Mouse (Mus musculus): ENCODE measurements around the gene Cdh22.
A peak's percentile ranks its signal among the peaks of the same experiment; 100 is the strongest.

Cdh22 gene

GRCm38 (mm10) chr2:165157900-165158299 lies 76.8 kb downstream of the Cdh22 start:
- DNase-seq (ENCODE audit: low read depth, low spot score): no peak

GRCm38 (mm10) chr2:165153006-165153405 lies 81.6 kb downstream of the Cdh22 start:
- no peak for DNase-seq (ENCODE audit: low read depth, low spot score)

GRCm38 (mm10) chr2:165149741-165150140 lies 84.9 kb downstream of the Cdh22 start:
- no peak for DNase-seq (ENCODE audit: low read depth, low spot score)

GRCm38 (mm10) chr2:165145821-165146220 lies 88.8 kb downstream of the Cdh22 start:
- peak; percentile 40 for DNase-seq (ENCODE audit: low read depth, low spot score)

- no peak for DNase-seq (ENCODE audit: low read depth, low spot score)
These were observed 91.2 kb downstream of the Cdh22 start for GRCm38 (mm10) chr2:165143487-165143886.

- no peak for DNase-seq (ENCODE audit: low read depth, low spot score)
These were observed 98.6 kb downstream of the Cdh22 start for GRCm38 (mm10) chr2:165136049-165136448.

GRCm38 (mm10) chr2:165133566-165133965 lies 101.1 kb downstream of the Cdh22 start:
- no peak for DNase-seq (ENCODE audit: low read depth, low spot score)

GRCm38 (mm10) chr2:165131428-165131827 lies 103.2 kb downstream of the Cdh22 start:
- DNase-seq (ENCODE audit: low read depth, low spot score): no peak

GRCm38 (mm10) chr2:165129189-165129588 lies 105.5 kb downstream of the Cdh22 start:
- DNase-seq (ENCODE audit: low read depth, low spot score): no peak

- no peak for DNase-seq (ENCODE audit: low read depth, low spot score)
These were observed 107.6 kb downstream of the Cdh22 start for GRCm38 (mm10) chr2:165126896-165127562.

GRCm38 (mm10) chr2:165121206-165121840 lies 113.3 kb downstream of the Cdh22 start:
- peak; percentile 18 for DNase-seq (ENCODE audit: low read depth, low spot score)

GRCm38 (mm10) chr2:165120765-165121164 lies 113.9 kb downstream of the Cdh22 start:
- no peak for DNase-seq (ENCODE audit: low read depth, low spot score)

GRCm38 (mm10) chr2:165113733-165114132 lies 120.9 kb downstream of the Cdh22 start:
- no peak for DNase-seq (ENCODE audit: low read depth, low spot score)

GRCm38 (mm10) chr2:165112149-165112548 lies 122.5 kb downstream of the Cdh22 start:
- DNase-seq (ENCODE audit: low read depth, low spot score): no peak

GRCm38 (mm10) chr2:165106585-165106984 lies 128.1 kb downstream of the Cdh22 start:
- no peak for DNase-seq (ENCODE audit: low read depth, low spot score)

- no peak for DNase-seq (ENCODE audit: low read depth, low spot score)
These were observed 129.1 kb downstream of the Cdh22 start for GRCm38 (mm10) chr2:165105513-165106079.

- DNase-seq (ENCODE audit: low read depth, low spot score): peak; percentile 11
These were observed 131.7 kb downstream of the Cdh22 start for GRCm38 (mm10) chr2:165102920-165103319.

GRCm38 (mm10) chr2:165100749-165101148 lies 133.9 kb downstream of the Cdh22 start:
- DNase-seq (ENCODE audit: low read depth, low spot score): no peak

GRCm38 (mm10) chr2:165098861-165099260 lies 135.8 kb downstream of the Cdh22 start:
- no peak for DNase-seq (ENCODE audit: low read depth, low spot score)

GRCm38 (mm10) chr2:165096367-165096766 lies 138.3 kb downstream of the Cdh22 start:
- no peak for DNase-seq (ENCODE audit: low read depth, low spot score)

- DNase-seq (ENCODE audit: low read depth, low spot score): no peak
These were observed 142.3 kb downstream of the Cdh22 start for GRCm38 (mm10) chr2:165092393-165092792.

GRCm38 (mm10) chr2:165091433-165091965 lies 143.2 kb downstream of the Cdh22 start:
- no peak for DNase-seq (ENCODE audit: low read depth, low spot score)

GRCm38 (mm10) chr2:165090650-165091049 lies 144.0 kb downstream of the Cdh22 start, which contains the start of gene 1700025C18Rik:
1700025C18Rik (minus strand) TSS chr2:165090750.
- no peak for DNase-seq (ENCODE audit: low read depth, low spot score)

Data from 3T3-L1 (cell line).